Mouse (Mus musculus) intestine, postnatal 0 days (tissue): ENCODE results near the gene Olfr314. TPM values are rescaled to one million over a fixed set of nuclear protein-coding genes. Genes with fewer than 3 reads are reported as not detected.

Experiments used
- ATAC-seq: fragments of 200-750 bp; cut with Nextera tagmentation; 2 replicates; pipeline ENCODE4 v1.8.0; 2017; ENCODE audit warnings: mild to moderate bottlenecking, moderate TSS enrichment, moderate library complexity
- H3K27ac ChIP-seq: fragments of 300-500 bp; sonication (generic); 2 replicates; pipeline ENCODE4 v1.5.1; 2014; ENCODE audit warnings: mild to moderate bottlenecking, low read depth, low read length, moderate library complexity
- H3K27me3 ChIP-seq: fragments of 300-500 bp; sonication (generic); replicated peaks from 2 replicates; pipeline ENCODE4 v1.6.1; 2014; ENCODE audit warnings: low read length, mixed read lengths; ENCODE audit not compliant: control insufficient read depth, insufficient read depth
- H3K36me3 ChIP-seq: fragments of 300-500 bp; sonication (generic); 2 replicates; pipeline ENCODE4 v1.6.1; 2014; ENCODE audit warnings: mild to moderate bottlenecking, moderate library complexity; ENCODE audit not compliant: control insufficient read depth, insufficient read depth
- H3K4me1 ChIP-seq: fragments of 300-500 bp; sonication (generic); replicated peaks from 2 replicates; pipeline ENCODE4 v1.6.1; 2014; ENCODE audit warnings: antibody characterized with exemption, low read length, mixed read lengths; ENCODE audit not compliant: control insufficient read depth, insufficient read depth
- H3K4me2 ChIP-seq: fragments of 300-500 bp; sonication (generic); replicated peaks from 2 replicates; pipeline ENCODE4 v1.6.1; 2014; ENCODE audit warnings: low read depth, mild to moderate bottlenecking, moderate library complexity
- H3K4me3 ChIP-seq: fragments of 300-500 bp; sonication (generic); 2 replicates; pipeline ENCODE4 v1.5.1; 2014; ENCODE audit warnings: low read depth, low read length
- H3K9ac ChIP-seq: fragments of 300-500 bp; sonication (generic); 2 replicates; pipeline ENCODE4 v1.6.1; 2014; ENCODE audit warnings: mild to moderate bottlenecking, low read depth, low read length
- H3K9me3 ChIP-seq: fragments of 300-500 bp; sonication (generic); 2 replicates; pipeline ENCODE4 v1.6.1; 2016; ENCODE audit warnings: mixed run types; ENCODE audit not compliant: control insufficient read depth
- CTCF ChIP-seq: sonication (generic); IDR thresholded peaks from 2 replicates; pipeline ENCODE4 v1.5.1; 2016; ENCODE audit warnings: low read depth, mild to moderate bottlenecking, control low read depth, antibody characterized with exemption, moderate library complexity
- WGBS: fragments of 180-500 bp; shearing (Covaris S2); extraction: QIAGEN DNeasy Blood & Tissue Kit; methylation state at CpG from one replicate; pipeline ENCODE4 v1.1.7; 2014; 5-methylcytosine and 5-hydroxymethylcytosine counted together
- polyA plus RNA-seq: library from polyadenylated mRNA; unstranded; fragments of >200 nt; fragmentation: Nextera tagmentation; extraction: Ambion mirVana; gene quantifications from 2 replicates; pipeline ENCODE4 v1.2.1, GENCODE M21; 2015

The Olfr314 gene
- polyA plus RNA-seq, 1 experiment from 2014 or later: not detected

- no peak for TF ChIP-seq CTCF
- 79% methylated on average over 2 of the region's 2 CpGs for WGBS
Observed at GRCm38 (mm10) chr11:58784182-58784581, 1.4 kb downstream of the Olfr314 start.

GRCm38 (mm10) chr11:58787651-58788050 lies 4.9 kb downstream of the Olfr314 start:
- no peak overlapping the region for H3K4me2 ChIP-seq
- no peak overlapping the region for H3K9ac ChIP-seq
- no peaks in the 10 kb centered on the region for H3K9me3 ChIP-seq
- no peak for TF ChIP-seq CTCF
- no peaks in the 10 kb centered on the region for H3K4me1 ChIP-seq
- H3K36me3 ChIP-seq: no peaks in the 10 kb centered on the region
- no peak overlapping the region for H3K4me3 ChIP-seq
- 88% methylated on average over 10 of the region's 10 CpGs for WGBS
- ATAC-seq: no peak
- no peaks in the 10 kb centered on the region for H3K27me3 ChIP-seq
- no peak overlapping the region for H3K27ac ChIP-seq

More at GRCm38 (mm10) chr11:58784182-58784581, 1.4 kb downstream of the Olfr314 start:
- H3K36me3 ChIP-seq: no peaks in the 10 kb centered on the region
- H3K9ac ChIP-seq: no peak overlapping the region
- H3K27me3 ChIP-seq: no peaks in the 10 kb centered on the region
- no peak overlapping the region for H3K4me2 ChIP-seq
- H3K27ac ChIP-seq: no peak overlapping the region
- no peaks in the 10 kb centered on the region for H3K4me1 ChIP-seq
- no peak for ATAC-seq
- H3K9me3 ChIP-seq: no peaks in the 10 kb centered on the region
- no peak overlapping the region for H3K4me3 ChIP-seq

- no peaks in the 10 kb centered on the region for H3K4me1 ChIP-seq
- no peak overlapping the region for H3K4me2 ChIP-seq
- H3K9me3 ChIP-seq: no peaks in the 10 kb centered on the region
- H3K36me3 ChIP-seq: no peaks in the 10 kb centered on the region
- no peak overlapping the region for H3K27ac ChIP-seq
- 77% methylated on average over 8 of the region's 8 CpGs for WGBS
- no peak for TF ChIP-seq CTCF
- H3K4me3 ChIP-seq: no peak overlapping the region
- no peak for ATAC-seq
- H3K9ac ChIP-seq: no peak overlapping the region
- H3K27me3 ChIP-seq: no peaks in the 10 kb centered on the region
Observed at GRCm38 (mm10) chr11:58788346-58788745, 5.6 kb downstream of the Olfr314 start.

- H3K36me3 ChIP-seq: no peaks in the 10 kb centered on the region
- WGBS: 20% methylated on average over 3 of the region's 3 CpGs
- H3K9me3 ChIP-seq: no peaks in the 10 kb centered on the region
- no peak overlapping the region for H3K4me3 ChIP-seq
- no peak for ATAC-seq
- TF ChIP-seq CTCF: no peak
- H3K4me2 ChIP-seq: no peak overlapping the region
- no peaks in the 10 kb centered on the region for H3K4me1 ChIP-seq
- no peak overlapping the region for H3K9ac ChIP-seq
- H3K27ac ChIP-seq: no peak overlapping the region
- H3K27me3 ChIP-seq: no peaks in the 10 kb centered on the region
Observed at GRCm38 (mm10) chr11:58789532-58789931, 6.8 kb downstream of the Olfr314 start.

GRCm38 (mm10) chr11:58790053-58790452 lies 7.3 kb downstream of the Olfr314 start:
- Histone ChIP-seq H3K27me3 (no peaks in the 10 kb centered on the region), H3K27ac (no peak overlapping the region), H3K4me1 (no peaks in the 10 kb centered on the region), H3K9me3 (no peaks in the 10 kb centered on the region), H3K36me3 (no peaks in the 10 kb centered on the region), H3K4me2 (no peak overlapping the region), H3K9ac (no peak overlapping the region), H3K4me3 (no peak overlapping the region)
- 39% methylated on average over 2 of the region's 2 CpGs for WGBS
- no peak for ATAC-seq
- no peak for TF ChIP-seq CTCF

- H3K9ac ChIP-seq: no peak overlapping the region
- H3K4me3 ChIP-seq: no peak overlapping the region
- H3K36me3 ChIP-seq: no peaks in the 10 kb centered on the region
- H3K27me3 ChIP-seq: no peaks in the 10 kb centered on the region
- H3K9me3 ChIP-seq: no peaks in the 10 kb centered on the region
- no peak overlapping the region for H3K4me2 ChIP-seq
- H3K27ac ChIP-seq: no peak overlapping the region
- ATAC-seq: no peak
- TF ChIP-seq CTCF: no peak
- H3K4me1 ChIP-seq: no peaks in the 10 kb centered on the region
- WGBS: 70% methylated on average over 6 of the region's 6 CpGs
Observed at GRCm38 (mm10) chr11:58790646-58791045, 7.9 kb downstream of the Olfr314 start.

- Histone ChIP-seq H3K4me3 (no peak overlapping the region), H3K4me2 (no peak overlapping the region), H3K9me3 (no peaks in the 10 kb centered on the region), H3K4me1 (no peaks in the 10 kb centered on the region), H3K27ac (no peak overlapping the region), H3K36me3 (no peaks in the 10 kb centered on the region), H3K9ac (no peak overlapping the region), H3K27me3 (no peaks in the 10 kb centered on the region)
- TF ChIP-seq CTCF: peak; percentile 31
- WGBS: 94% methylated on average over 2 of the region's 2 CpGs
- ATAC-seq: no peak
Observed at GRCm38 (mm10) chr11:58795856-58796255, 13.1 kb downstream of the Olfr314 start.
